Mouse (Mus musculus): Measurements from ENCODE around the gene Kif5a. TPM values are rescaled to one million over a fixed set of nuclear protein-coding genes. Genes with fewer than 3 reads are reported as not detected.

Gene Kif5a
- polyA plus RNA-seq, 1 experiment from 2014 or later, result 47.6 TPM

DNA sequence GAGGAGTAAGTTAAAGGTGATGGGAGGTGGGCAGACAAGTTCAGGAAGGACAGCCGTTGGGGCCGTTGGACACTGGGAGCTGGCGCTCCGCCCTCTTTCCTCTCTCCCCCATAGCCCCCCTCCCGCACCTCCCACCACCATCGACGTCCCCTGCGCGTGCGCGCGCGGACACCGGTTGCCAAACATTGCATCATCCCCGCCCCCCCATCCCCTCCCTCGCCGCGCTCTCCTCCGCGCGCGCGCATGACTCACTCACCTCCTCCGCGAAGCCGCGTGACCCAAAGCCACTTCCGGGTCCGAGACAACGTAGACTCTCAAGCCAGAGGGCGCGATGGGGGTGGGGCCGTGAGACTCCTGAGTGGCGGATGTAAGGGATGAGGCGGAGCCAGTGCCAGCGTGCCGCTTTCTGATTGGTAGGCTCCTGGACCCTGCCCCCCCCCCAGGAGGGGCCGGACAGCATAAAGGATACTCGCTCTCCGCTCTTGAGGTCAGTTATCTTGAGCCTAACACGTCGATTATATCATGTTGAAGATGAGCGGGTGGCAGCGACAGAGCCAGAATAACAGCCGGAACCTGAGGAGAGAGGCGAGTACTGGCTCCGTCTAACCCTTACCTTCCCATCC lies 27.3 kb upstream of the Kif5a start:
- DNase-seq (ENCODE audit: low spot score), result peak; percentile 100
- Histone ChIP-seq H3K4me1 (ENCODE audit: control insufficient read depth, insufficient read depth, low read length) (peaks cover 26% of the 10 kb centered on the region), H3K27ac (ENCODE audit: low read depth, low read length) (peak overlapping the region; percentile 97), H3K9me3 (replicated peaks; ENCODE audit: control insufficient read depth, low read length) (no peaks in the 10 kb centered on the region), H3K4me2 (ENCODE audit: low read length) (peak overlapping the region; percentile 78), H3K36me3 (ENCODE audit: control insufficient read depth, insufficient read depth, low read length) (peaks cover 48% of the 10 kb centered on the region), H3K27me3 (replicated peaks; ENCODE audit: control insufficient read depth, insufficient read depth, low read length) (no peaks in the 10 kb centered on the region), H3K4me3 (ENCODE audit: low read depth, low read length) (peak overlapping the region; percentile 52), H3K9ac (ENCODE audit: low read length) (peak overlapping the region; percentile 75)
- under 1% methylated on average over 38 of the region's 47 CpGs for WGBS
- peak; percentile 89 for ATAC-seq

GRCm38 (mm10) chr10:127289573-127290191 lies 26.5 kb upstream of the Kif5a start:
- Histone ChIP-seq H3K4me2 (ENCODE audit: low read length) (peak overlapping the region; percentile 78), H3K27ac (ENCODE audit: low read depth, low read length) (peak overlapping the region; percentile 97), H3K27me3 (replicated peaks; ENCODE audit: control insufficient read depth, insufficient read depth, low read length) (no peaks in the 10 kb centered on the region), H3K9me3 (replicated peaks; ENCODE audit: control insufficient read depth, low read length) (no peaks in the 10 kb centered on the region), H3K4me1 (ENCODE audit: control insufficient read depth, insufficient read depth, low read length) (peaks cover 26% of the 10 kb centered on the region), H3K9ac (ENCODE audit: low read length) (peak overlapping the region; percentile 75), H3K36me3 (ENCODE audit: control insufficient read depth, insufficient read depth, low read length) (peaks cover 48% of the 10 kb centered on the region), H3K4me3 (ENCODE audit: low read depth, low read length) (peak overlapping the region; percentile 52)
- ATAC-seq (peak; percentile 4), DNase-seq (ENCODE audit: low spot score) (peak; percentile 54)
- WGBS, result 1% methylated on average over 15 of the region's 15 CpGs

DNA sequence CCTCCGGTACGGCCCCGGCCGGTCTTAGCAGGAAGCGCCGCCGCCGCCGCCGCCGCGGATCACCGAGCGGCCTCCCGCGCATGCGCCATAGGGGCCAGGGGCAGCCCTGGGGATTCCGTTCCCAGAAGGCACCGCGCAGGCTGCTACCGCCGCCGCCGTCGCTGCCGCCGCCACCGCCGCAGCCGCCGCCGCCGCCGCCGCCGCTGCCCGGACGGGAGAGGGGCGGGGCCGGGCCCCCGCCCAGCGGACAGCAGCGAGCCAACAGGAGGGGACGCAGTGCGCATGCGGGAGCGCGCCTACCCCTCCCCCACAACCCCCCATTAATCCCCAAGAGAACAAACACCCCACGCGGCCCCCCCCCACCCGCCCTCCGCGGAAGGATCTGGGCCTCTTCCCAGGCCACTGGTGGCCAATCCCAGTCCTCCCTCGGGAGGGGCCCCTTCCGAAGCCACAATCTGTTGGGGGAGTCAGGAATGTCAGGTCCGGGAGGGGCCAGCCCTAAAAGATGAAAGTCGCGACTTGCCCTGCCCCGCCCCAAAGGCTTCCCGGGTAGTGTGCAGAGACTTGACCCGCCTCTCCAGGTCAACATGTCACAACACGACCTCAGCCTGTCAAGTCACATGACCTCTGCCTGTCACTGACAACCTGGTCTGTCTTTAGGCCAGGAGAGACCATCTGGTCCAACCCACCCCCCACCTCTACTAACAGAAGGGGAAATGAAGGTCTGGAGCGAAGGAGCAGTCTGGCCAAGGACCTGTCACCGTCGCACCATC lies 25.8 kb upstream of the Kif5a start, which contains the start of gene Mbd6:
Gene Mbd6 (minus strand): TSS at position 219 of the 773 bp plus-strand sequence.
- H3K4me1 ChIP-seq (ENCODE audit: control insufficient read depth, insufficient read depth, low read length), result peaks cover 26% of the 10 kb centered on the region
- H3K9me3 ChIP-seq (replicated peaks; ENCODE audit: control insufficient read depth, low read length), result no peaks in the 10 kb centered on the region
- H3K4me3 ChIP-seq (ENCODE audit: low read depth, low read length), result peak within 1 kb of the TSS; percentile 52
- ATAC-seq, result peak; percentile 44
- H3K9ac ChIP-seq (ENCODE audit: low read length), result peak within 1 kb of the TSS; percentile 75
- H3K27me3 ChIP-seq (replicated peaks; ENCODE audit: control insufficient read depth, insufficient read depth, low read length), result no peaks in the 10 kb centered on the region
- H3K36me3 ChIP-seq (ENCODE audit: control insufficient read depth, insufficient read depth, low read length), result peaks cover 48% of the 10 kb centered on the region
- H3K4me2 ChIP-seq (ENCODE audit: low read length), result peak within 1 kb of the TSS; percentile 78
- H3K27ac ChIP-seq (ENCODE audit: low read depth, low read length), result peak within 1 kb of the TSS; percentile 97
- peak; percentile 90 for DNase-seq (ENCODE audit: low spot score)
- under 1% methylated on average over 50 of the region's 65 CpGs for WGBS

DNA sequence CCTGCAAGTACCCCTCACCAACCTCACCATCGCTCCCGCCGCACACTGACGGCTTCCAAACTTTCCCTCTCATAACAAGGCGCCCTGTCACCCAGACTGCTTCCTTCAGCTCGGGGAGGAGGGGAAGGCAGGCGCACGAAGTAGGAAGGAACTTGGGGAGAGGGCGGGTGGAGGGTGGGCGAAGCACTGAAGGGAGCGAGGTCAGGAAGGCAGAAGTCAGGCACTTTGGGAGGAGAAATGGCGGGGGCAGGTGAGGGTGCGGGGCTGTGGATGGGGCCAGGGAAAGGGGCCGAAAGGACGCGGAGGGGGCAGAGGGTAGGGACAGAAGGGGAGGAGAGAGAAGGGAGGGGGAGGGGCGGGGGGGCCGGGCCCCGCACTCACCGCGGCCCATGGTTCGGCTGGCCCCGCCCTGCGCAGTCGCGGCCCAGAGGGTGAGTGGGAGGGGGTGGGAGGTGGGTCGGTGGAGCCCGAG lies 25.2 kb upstream of the Kif5a start:
- Histone ChIP-seq H3K9me3 (replicated peaks; ENCODE audit: control insufficient read depth, low read length) (no peaks in the 10 kb centered on the region), H3K27ac (ENCODE audit: low read depth, low read length) (peak overlapping the region; percentile 97), H3K4me2 (ENCODE audit: low read length) (peak overlapping the region; percentile 78), H3K36me3 (ENCODE audit: control insufficient read depth, insufficient read depth, low read length) (peaks cover 48% of the 10 kb centered on the region), H3K4me1 (ENCODE audit: control insufficient read depth, insufficient read depth, low read length) (peaks cover 26% of the 10 kb centered on the region), H3K9ac (ENCODE audit: low read length) (peak overlapping the region; percentile 75), H3K4me3 (ENCODE audit: low read depth, low read length) (peak overlapping the region; percentile 52), H3K27me3 (replicated peaks; ENCODE audit: control insufficient read depth, insufficient read depth, low read length) (no peaks in the 10 kb centered on the region)
- WGBS, result 2% methylated on average over 20 of the region's 28 CpGs
- DNase-seq (ENCODE audit: low spot score) (peak; percentile 51), ATAC-seq (no peak; the same call in none of the 2 replicates)

DNA sequence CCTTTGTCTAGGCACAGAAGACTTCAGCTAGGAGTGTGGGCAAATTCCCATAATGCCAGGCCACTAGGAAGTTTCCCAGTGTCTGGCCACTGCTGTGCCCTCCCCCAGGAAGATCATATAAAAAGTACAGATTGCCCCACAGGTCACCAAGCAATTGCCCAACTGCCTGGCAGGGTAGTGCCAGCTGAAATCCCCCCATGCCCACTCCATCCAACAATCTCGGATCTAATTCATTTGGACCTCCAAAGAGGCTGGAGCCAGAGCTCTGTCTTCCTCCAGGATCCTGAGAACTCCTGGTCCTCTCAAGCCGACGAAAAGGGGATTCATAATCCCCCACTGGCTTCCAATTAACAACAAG lies 24.8 kb upstream of the Kif5a start:
- Histone ChIP-seq H3K9ac (ENCODE audit: low read length) (peak overlapping the region; percentile 75), H3K4me2 (ENCODE audit: low read length) (peak overlapping the region; percentile 78), H3K36me3 (ENCODE audit: control insufficient read depth, insufficient read depth, low read length) (peaks cover 48% of the 10 kb centered on the region), H3K27me3 (replicated peaks; ENCODE audit: control insufficient read depth, insufficient read depth, low read length) (no peaks in the 10 kb centered on the region), H3K9me3 (replicated peaks; ENCODE audit: control insufficient read depth, low read length) (no peaks in the 10 kb centered on the region), H3K27ac (ENCODE audit: low read depth, low read length) (peak overlapping the region; percentile 97), H3K4me3 (ENCODE audit: low read depth, low read length) (peak overlapping the region; percentile 52), H3K4me1 (ENCODE audit: control insufficient read depth, insufficient read depth, low read length) (peaks cover 26% of the 10 kb centered on the region)
- WGBS, result 1% methylated on average over 3 of the region's 3 CpGs
- DNase-seq (ENCODE audit: low spot score) (no peak), ATAC-seq (no peak)

- peak overlapping the region; percentile 97; the same call in 1 of the 2 replicates for H3K27ac ChIP-seq (ENCODE audit: low read depth, low read length)
- peaks cover 51% of the 10 kb centered on the region for H3K36me3 ChIP-seq (ENCODE audit: control insufficient read depth, insufficient read depth, low read length)
- no peaks in the 10 kb centered on the region for H3K9me3 ChIP-seq (replicated peaks; ENCODE audit: control insufficient read depth, low read length)
- peak overlapping the region; percentile 52 for H3K4me3 ChIP-seq (ENCODE audit: low read depth, low read length)
- 79% methylated on average over 15 of the region's 15 CpGs for WGBS
- no peaks in the 10 kb centered on the region for H3K27me3 ChIP-seq (replicated peaks; ENCODE audit: control insufficient read depth, insufficient read depth, low read length)
- H3K4me2 ChIP-seq (ENCODE audit: low read length), result peak overlapping the region; percentile 78
- H3K4me1 ChIP-seq (ENCODE audit: control insufficient read depth, insufficient read depth, low read length), result peaks cover 26% of the 10 kb centered on the region
- DNase-seq (ENCODE audit: low spot score), result no peak
- ATAC-seq, result no peak
- peak overlapping the region; percentile 75 for H3K9ac ChIP-seq (ENCODE audit: low read length)
Measured at GRCm38 (mm10) chr10:127287271-127287935, 24.3 kb upstream of the Kif5a start.

DNA sequence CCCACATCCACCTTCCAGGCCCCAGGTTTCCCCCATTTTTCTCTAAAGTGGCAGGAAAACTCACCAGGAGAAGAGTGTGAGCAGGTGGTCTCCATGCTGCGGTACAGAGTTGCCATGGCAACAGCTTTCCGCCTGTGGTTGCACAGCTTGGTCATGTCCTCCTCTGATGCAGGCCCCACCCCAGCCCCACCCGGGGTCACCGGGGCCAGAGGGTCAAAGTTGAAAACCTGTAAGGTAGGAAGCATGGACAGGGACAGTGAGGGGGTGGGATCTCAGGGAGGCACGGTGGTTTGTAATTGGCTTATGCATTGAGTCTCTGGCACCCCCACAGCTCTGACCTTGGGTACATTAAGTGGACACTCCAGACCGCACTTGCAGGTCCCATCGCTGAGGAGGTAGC lies 23.6 kb upstream of the Kif5a start:
- peaks cover 22% of the 10 kb centered on the region for H3K4me1 ChIP-seq (ENCODE audit: control insufficient read depth, insufficient read depth, low read length)
- DNase-seq (ENCODE audit: low spot score) (peak; percentile 45), ATAC-seq (no peak)
- no peaks in the 10 kb centered on the region for H3K9me3 ChIP-seq (replicated peaks; ENCODE audit: control insufficient read depth, low read length)
- H3K36me3 ChIP-seq (ENCODE audit: control insufficient read depth, insufficient read depth, low read length), result peaks cover 58% of the 10 kb centered on the region
- peak overlapping the region; percentile 78 for H3K4me2 ChIP-seq (ENCODE audit: low read length)
- H3K27ac ChIP-seq (ENCODE audit: low read depth, low read length), result peak overlapping the region; percentile 21; the same call in 1 of the 2 replicates
- no peaks in the 10 kb centered on the region for H3K27me3 ChIP-seq (replicated peaks; ENCODE audit: control insufficient read depth, insufficient read depth, low read length)
- peak overlapping the region; percentile 52; the same call in 1 of the 2 replicates for H3K4me3 ChIP-seq (ENCODE audit: low read depth, low read length)
- H3K9ac ChIP-seq (ENCODE audit: low read length), result peak overlapping the region; percentile 75; the same call in 1 of the 2 replicates
- WGBS, result 46% methylated on average over 7 of the region's 7 CpGs

GRCm38 (mm10) chr10:127286194-127286593 lies 23.0 kb upstream of the Kif5a start:
- Histone ChIP-seq H3K4me1 (ENCODE audit: control insufficient read depth, insufficient read depth, low read length) (peaks cover 17% of the 10 kb centered on the region), H3K4me2 (ENCODE audit: low read length) (peak overlapping the region; percentile 78; the same call in 1 of the 2 replicates), H3K27ac (ENCODE audit: low read depth, low read length) (no peak overlapping the region), H3K27me3 (replicated peaks; ENCODE audit: control insufficient read depth, insufficient read depth, low read length) (no peaks in the 10 kb centered on the region), H3K4me3 (ENCODE audit: low read depth, low read length) (no peak overlapping the region), H3K9me3 (replicated peaks; ENCODE audit: control insufficient read depth, low read length) (no peaks in the 10 kb centered on the region), H3K36me3 (ENCODE audit: control insufficient read depth, insufficient read depth, low read length) (peaks cover 63% of the 10 kb centered on the region), H3K9ac (ENCODE audit: low read length) (no peak overlapping the region)
- DNase-seq (ENCODE audit: low spot score), result no peak
- 66% methylated on average over 7 of the region's 7 CpGs for WGBS
- ATAC-seq, result no peak

All from forebrain, embryonic 14.5 days (tissue).